Mouse (Mus musculus): ENCODE results near the gene Notum. TPM values are rescaled to one million over a fixed set of nuclear protein-coding genes. Genes with fewer than 3 reads are reported as not detected.
"Not testable (repeated sequence)": the region's sequence is repeated elsewhere in the genome, so short reads cannot be mapped to it uniquely, and the experiment has no call there.

Gene Notum
- polyA plus RNA-seq, 1 experiment, result 25.5 TPM

DNA sequence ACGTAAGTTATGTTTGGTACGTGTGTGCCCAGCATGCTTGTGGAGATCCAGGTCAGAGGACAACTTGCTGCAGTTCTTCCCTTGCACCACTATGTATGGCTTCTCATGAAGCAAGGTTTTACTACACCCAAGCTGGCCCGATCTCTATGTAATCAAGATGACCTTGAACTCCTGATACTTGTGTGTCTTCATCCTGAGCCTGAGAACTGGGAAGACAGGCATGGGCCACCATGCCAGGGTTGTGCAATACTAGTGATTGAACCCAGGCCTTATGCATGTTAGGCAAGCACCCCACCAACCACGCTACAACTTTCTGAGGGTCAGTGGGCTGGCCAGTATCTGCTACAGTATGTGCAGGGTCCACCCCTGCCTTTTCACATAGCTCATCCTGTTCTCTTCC, 16.0 kb upstream of the Notum start:
- H3K27me3 ChIP-seq (replicated peaks; ENCODE audit: control insufficient read depth, insufficient read depth, low read length), result no peaks in the 10 kb centered on the region
- TF ChIP-seq POLR2A (IDR thresholded peaks at IDR 0.05; ENCODE audit: low read depth, low read length) (no peak), CTCF (conservative IDR thresholded peaks at IDR 0.05; ENCODE audit: insufficient read depth, insufficient read length, low read depth, low read length) (no peak)
- H3K36me3 ChIP-seq (ENCODE audit: control insufficient read depth, insufficient read depth, low read length), result peaks cover 2% of the 10 kb centered on the region; the same call in 1 of the 2 replicates
- H3K27ac ChIP-seq (ENCODE audit: insufficient read depth, low read depth, low read length), result no peak overlapping the region
- WGBS, result 83% methylated on average over 4 of the region's 4 CpGs
- no peak for DNase-seq
- H3K4me1 ChIP-seq (ENCODE audit: control insufficient read depth, insufficient read depth, low read length), result peaks cover 18% of the 10 kb centered on the region
- H3K4me3 ChIP-seq (ENCODE audit: insufficient read depth, low read depth, low read length), result no peak overlapping the region

DNA sequence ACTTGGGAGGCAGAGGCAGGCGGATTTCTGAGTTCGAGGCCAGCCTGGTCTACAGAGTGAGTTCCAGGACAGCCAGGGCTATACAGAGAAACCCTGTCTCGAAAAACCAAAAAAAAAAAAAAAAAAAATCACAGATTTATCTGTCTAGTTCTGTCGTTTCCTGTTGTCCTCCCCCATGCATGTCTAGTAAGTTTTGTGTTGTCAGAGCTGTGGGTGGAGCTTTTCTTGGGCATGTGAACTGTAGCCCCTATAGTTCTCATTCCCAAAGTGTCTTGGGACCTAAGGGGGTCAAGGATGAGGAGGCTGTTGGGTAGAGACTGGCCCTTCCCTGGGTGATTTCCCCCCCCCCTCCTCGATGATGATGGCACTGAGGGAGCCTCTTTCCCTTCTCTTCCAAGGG, 14.9 kb upstream of the Notum start:
- peaks cover 18% of the 10 kb centered on the region for H3K4me1 ChIP-seq (ENCODE audit: control insufficient read depth, insufficient read depth, low read length)
- H3K36me3 ChIP-seq (ENCODE audit: control insufficient read depth, insufficient read depth, low read length); DNase-seq; H3K4me3 ChIP-seq (ENCODE audit: insufficient read depth, low read depth, low read length); H3K27ac ChIP-seq (ENCODE audit: insufficient read depth, low read depth, low read length); H3K27me3 ChIP-seq (replicated peaks; ENCODE audit: control insufficient read depth, insufficient read depth, low read length): not testable (repeated sequence)
- WGBS, result 67% methylated on average over 5 of the region's 5 CpGs

- Histone ChIP-seq H3K4me3 (ENCODE audit: insufficient read depth, low read depth, low read length) (peak overlapping the region; percentile 75), H3K4me1 (ENCODE audit: control insufficient read depth, insufficient read depth, low read length) (peaks cover 6% of the 10 kb centered on the region), H3K27me3 (replicated peaks; ENCODE audit: control insufficient read depth, insufficient read depth, low read length) (no peaks in the 10 kb centered on the region), H3K27ac (ENCODE audit: insufficient read depth, low read depth, low read length) (peak overlapping the region; percentile 90), H3K36me3 (ENCODE audit: control insufficient read depth, insufficient read depth, low read length) (peaks cover 2% of the 10 kb centered on the region; the same call in 1 of the 2 replicates)
- no peak for DNase-seq
- 25% methylated on average over 12 of the region's 12 CpGs for WGBS
- TF ChIP-seq POLR2A (IDR thresholded peaks at IDR 0.05; ENCODE audit: low read depth, low read length), result no peak
- no peak for TF ChIP-seq CTCF (conservative IDR thresholded peaks at IDR 0.05; ENCODE audit: insufficient read depth, insufficient read length, low read depth, low read length)
These were observed 12.7 kb upstream of the Notum start for GRCm38 (mm10) chr11:120673594-120674122.

- Histone ChIP-seq H3K4me3 (ENCODE audit: insufficient read depth, low read depth, low read length) (peak within 1 kb of the TSS; percentile 75), H3K27ac (ENCODE audit: insufficient read depth, low read depth, low read length) (peak within 1 kb of the TSS; percentile 90), H3K36me3 (ENCODE audit: control insufficient read depth, insufficient read depth, low read length) (no peaks in the 10 kb centered on the region), H3K4me1 (ENCODE audit: control insufficient read depth, insufficient read depth, low read length) (peaks cover 6% of the 10 kb centered on the region), H3K27me3 (replicated peaks; ENCODE audit: control insufficient read depth, insufficient read depth, low read length) (no peaks in the 10 kb centered on the region)
- peak; percentile 97 for DNase-seq
- TF ChIP-seq POLR2A (IDR thresholded peaks at IDR 0.05; ENCODE audit: low read depth, low read length) (peak; percentile 25), CTCF (conservative IDR thresholded peaks at IDR 0.05; ENCODE audit: insufficient read depth, insufficient read length, low read depth, low read length) (no peak)
- WGBS, result 1% methylated on average over 79 of the region's 83 CpGs
These were observed 12.0 kb upstream of the Notum start, which contains the start of gene Aspscr1 for GRCm38 (mm10) chr11:120672687-120673593. Gene Aspscr1, plus strand, starts transcription at chr11:120672973.

DNA sequence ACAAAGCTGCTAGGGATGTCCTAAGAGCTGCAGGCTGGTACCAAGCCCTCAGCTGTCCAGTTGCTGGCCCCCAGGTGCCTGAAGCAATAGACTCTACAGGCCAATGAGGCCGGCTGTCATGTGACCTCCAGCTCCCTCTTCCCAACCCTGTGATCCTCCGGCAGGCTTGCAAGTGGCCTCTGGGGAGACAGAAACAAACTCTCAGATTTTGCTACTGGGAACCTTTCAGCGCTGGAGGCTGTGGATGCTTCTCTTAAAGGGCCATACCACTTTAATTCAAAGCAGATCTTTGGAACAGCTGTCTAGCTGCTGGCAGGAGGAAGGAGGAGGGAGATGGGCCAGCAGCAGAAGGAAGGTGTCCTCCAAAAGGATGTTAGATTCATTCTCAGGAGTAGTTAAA, 5.6 kb upstream of the Notum start:
- Histone ChIP-seq H3K36me3 (ENCODE audit: control insufficient read depth, insufficient read depth, low read length) (no peaks in the 10 kb centered on the region), H3K27me3 (replicated peaks; ENCODE audit: control insufficient read depth, insufficient read depth, low read length) (no peaks in the 10 kb centered on the region), H3K4me3 (ENCODE audit: insufficient read depth, low read depth, low read length) (no peak overlapping the region), H3K27ac (ENCODE audit: insufficient read depth, low read depth, low read length) (no peak overlapping the region), H3K4me1 (ENCODE audit: control insufficient read depth, insufficient read depth, low read length) (no peaks in the 10 kb centered on the region)
- WGBS, result 26% methylated on average over 3 of the region's 3 CpGs
- no peak for TF ChIP-seq CTCF (conservative IDR thresholded peaks at IDR 0.05; ENCODE audit: insufficient read depth, insufficient read length, low read depth, low read length)
- no peak for TF ChIP-seq POLR2A (IDR thresholded peaks at IDR 0.05; ENCODE audit: low read depth, low read length)
- DNase-seq, result no peak

- 93% methylated on average over 3 of the region's 3 CpGs for WGBS
- Histone ChIP-seq H3K36me3 (ENCODE audit: control insufficient read depth, insufficient read depth, low read length) (no peaks in the 10 kb centered on the region), H3K4me3 (ENCODE audit: insufficient read depth, low read depth, low read length) (no peak overlapping the region), H3K27ac (ENCODE audit: insufficient read depth, low read depth, low read length) (no peak overlapping the region), H3K4me1 (ENCODE audit: control insufficient read depth, insufficient read depth, low read length) (no peaks in the 10 kb centered on the region; the same call in 1 of the 2 replicates), H3K27me3 (replicated peaks; ENCODE audit: control insufficient read depth, insufficient read depth, low read length) (no peaks in the 10 kb centered on the region)
- no peak for TF ChIP-seq POLR2A (IDR thresholded peaks at IDR 0.05; ENCODE audit: low read depth, low read length)
- no peak for TF ChIP-seq CTCF (conservative IDR thresholded peaks at IDR 0.05; ENCODE audit: insufficient read depth, insufficient read length, low read depth, low read length)
- no peak for DNase-seq
These were observed 4.4 kb upstream of the Notum start for GRCm38 (mm10) chr11:120665406-120665805.

DNA sequence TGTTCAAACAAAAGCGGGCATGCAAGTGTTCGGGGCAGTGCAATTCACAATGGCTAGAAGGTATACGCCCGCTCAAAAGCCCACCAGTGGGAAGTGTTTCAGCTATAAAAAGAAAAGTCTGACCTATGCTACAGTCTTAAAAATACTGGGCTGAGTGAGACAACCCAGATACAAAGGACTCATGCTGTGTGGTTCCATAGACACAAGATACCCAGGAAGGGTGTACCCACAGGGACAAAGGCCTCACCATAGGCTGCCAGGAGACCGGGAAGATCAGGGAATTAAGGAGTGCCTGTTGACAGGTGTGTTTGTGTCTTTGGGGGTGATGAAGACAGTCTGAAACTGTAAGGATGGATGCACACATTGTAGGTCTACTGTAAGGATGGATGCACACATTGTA, 2.7 kb upstream of the Notum start:
- Histone ChIP-seq H3K4me1 (ENCODE audit: control insufficient read depth, insufficient read depth, low read length) (peaks cover 7% of the 10 kb centered on the region; the same call in 1 of the 2 replicates), H3K4me3 (ENCODE audit: insufficient read depth, low read depth, low read length) (no peak overlapping the region), H3K36me3 (ENCODE audit: control insufficient read depth, insufficient read depth, low read length) (no peaks in the 10 kb centered on the region), H3K27me3 (replicated peaks; ENCODE audit: control insufficient read depth, insufficient read depth, low read length) (no peaks in the 10 kb centered on the region), H3K27ac (ENCODE audit: insufficient read depth, low read depth, low read length) (no peak overlapping the region)
- no peak for TF ChIP-seq CTCF (conservative IDR thresholded peaks at IDR 0.05; ENCODE audit: insufficient read depth, insufficient read length, low read depth, low read length)
- no peak for TF ChIP-seq POLR2A (IDR thresholded peaks at IDR 0.05; ENCODE audit: low read depth, low read length)
- WGBS, result 97% methylated on average over 5 of the region's 5 CpGs
- no peak for DNase-seq

Data from kidney, adult 2 months (tissue).